Mouse (Mus musculus): ENCODE measurements around the gene Hic1.

The Hic1 gene

GRCm38 (mm10) chr11:75192336-75193214 lies 23.3 kb upstream of the Hic1 start:
- WGBS, result 22% methylated on average over 13 of the region's 13 CpGs

DNA sequence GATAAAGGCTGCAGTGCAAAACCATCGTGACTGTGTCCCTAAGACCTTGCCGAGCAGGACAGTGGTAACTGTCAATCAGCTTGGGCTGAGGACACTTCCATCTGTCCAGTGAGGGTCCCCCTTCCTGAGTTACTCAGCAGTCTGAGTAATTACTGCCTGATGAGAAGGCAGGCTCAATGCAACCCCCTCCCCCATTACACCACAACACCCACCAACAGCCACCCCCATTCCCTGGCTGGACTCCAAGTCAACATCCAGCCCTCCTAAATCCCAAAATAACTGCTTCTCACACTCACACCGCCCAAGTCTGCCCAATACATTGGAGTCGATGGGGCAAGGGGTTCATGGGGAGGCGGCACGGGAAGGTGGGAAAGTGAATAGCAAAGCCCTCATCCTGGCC lies 22.5 kb upstream of the Hic1 start:
- 46% methylated on average over 6 of the region's 6 CpGs for WGBS

DNA sequence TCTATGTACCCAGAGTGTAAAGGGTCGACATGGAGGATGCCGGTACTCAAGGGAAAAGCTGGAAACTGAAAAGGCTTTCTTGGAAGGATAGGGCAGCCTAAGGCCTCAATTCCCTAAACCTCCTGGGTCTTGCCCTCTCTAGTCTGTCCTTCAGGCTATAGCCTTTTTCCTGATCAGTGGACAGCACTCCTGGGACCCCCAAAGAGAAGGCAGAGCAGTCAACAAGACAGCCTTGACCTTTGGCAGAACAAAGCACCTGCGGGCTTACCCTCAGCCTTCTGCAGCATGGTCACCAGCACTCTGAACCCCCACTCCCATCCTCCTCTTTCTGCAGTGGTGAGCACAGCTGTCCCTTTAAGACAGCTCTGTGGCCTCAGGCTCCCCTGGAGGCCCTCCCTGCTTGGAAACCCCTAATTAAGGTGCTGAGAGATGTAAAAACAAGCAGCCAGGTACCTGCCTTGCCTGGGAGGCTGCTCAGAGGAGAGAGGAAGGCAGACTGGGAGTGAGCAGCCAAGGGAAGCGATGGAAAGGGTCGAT lies 21.7 kb upstream of the Hic1 start, which contains the start of gene Dph1:
Dph1 (minus strand) TSS at position 337 of the 537 bp plus-strand sequence.
- 63% methylated on average over 5 of the region's 5 CpGs for WGBS

- WGBS, result 1% methylated on average over 24 of the region's 24 CpGs
These were observed 21.0 kb upstream of the Hic1 start for GRCm38 (mm10) chr11:75190371-75190724.

DNA sequence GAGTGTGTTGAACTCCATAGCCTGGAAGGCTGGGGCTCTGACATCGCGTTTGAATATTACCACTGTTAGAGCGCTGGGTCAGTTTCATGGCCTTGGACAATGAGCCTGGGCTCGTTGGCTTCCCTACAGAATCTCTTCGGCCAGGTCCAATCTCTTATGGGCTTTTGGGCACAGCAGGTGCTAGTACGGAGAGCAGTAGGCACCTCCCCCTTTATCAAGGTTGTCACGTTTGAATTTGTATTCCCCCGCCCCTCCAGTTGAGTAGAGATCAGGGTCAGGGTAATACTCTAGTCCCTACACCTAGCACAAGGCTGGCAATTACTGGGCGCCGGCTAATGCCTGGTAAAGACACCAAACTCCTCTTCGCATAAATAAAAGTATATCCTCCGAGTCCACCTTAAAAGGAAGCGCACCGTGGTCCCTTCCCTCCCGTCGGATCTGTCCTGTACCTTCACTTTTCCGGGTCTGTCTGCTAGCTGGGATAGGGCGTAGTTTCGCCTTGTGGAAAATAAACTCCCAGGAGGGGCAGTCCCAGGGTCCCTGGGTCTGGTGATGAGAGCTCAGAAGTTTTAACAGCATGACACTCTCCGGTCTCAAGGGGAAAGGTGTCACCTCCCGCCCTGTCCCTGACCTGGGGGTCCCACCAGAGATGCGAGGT lies 20.5 kb upstream of the Hic1 start:
- under 1% methylated on average over 22 of the region's 22 CpGs for WGBS

DNA sequence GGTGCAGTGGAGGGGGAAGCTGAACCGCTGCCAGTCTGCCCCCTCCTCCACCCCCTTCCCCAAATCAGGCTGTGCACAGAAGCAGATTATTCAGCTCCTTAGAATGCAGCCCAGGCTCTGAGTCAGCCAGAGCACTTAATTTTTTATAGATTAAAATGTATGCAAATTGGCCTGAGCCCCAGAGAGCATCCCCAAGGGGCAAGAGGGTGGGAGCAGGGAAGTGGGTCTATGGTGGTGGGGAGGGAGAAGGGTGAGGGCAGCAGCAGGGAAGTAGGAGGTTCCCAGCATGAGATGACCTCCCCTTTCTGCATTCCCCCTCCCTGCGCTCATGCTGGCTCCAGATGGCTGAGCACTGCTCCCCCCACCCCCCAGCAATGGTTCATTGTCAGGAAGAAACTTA lies 15.7 kb upstream of the Hic1 start:
- WGBS, result 49% methylated on average over 2 of the region's 2 CpGs

GRCm38 (mm10) chr11:75184573-75184972 lies 15.3 kb upstream of the Hic1 start:
- 54% methylated on average over 5 of the region's 5 CpGs for WGBS

DNA sequence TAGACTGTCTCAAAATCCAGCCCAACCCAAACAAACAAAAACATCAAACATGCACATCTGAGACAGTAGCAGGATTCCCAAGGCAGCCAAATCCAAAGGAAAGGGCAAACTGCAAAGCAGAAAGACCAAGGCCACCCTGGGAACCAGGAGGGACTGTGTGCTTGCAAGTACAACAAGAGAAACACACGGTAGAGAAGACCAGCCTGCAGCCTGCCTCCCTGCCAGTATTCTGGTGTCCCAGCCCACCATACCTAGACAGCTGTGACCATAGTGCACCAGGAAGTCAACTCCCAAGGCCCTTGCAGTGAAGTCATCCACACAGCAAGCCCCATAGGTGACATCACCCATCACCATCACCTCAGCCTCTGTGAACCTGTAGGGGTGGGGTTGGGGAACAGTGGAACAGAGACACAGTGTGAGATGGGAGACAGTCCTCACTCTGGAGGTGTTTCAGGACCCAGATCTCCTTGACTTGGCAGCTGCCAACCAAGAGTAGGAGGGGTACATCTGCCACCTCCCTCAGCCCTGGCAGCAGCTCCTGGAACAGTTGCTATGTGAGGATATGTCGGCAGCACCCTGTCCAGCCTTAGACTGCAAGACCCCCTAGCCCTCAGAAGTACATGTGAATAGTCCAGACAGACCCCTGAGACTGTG lies 14.7 kb upstream of the Hic1 start:
- 41% methylated on average over 2 of the region's 2 CpGs for WGBS

GRCm38 (mm10) chr11:75178672-75179208 lies 9.4 kb upstream of the Hic1 start, which contains the start of gene Ovca2:
Gene Ovca2 (minus strand): TSS chr11:75178835.
- under 1% methylated on average over 33 of the region's 33 CpGs for WGBS

DNA sequence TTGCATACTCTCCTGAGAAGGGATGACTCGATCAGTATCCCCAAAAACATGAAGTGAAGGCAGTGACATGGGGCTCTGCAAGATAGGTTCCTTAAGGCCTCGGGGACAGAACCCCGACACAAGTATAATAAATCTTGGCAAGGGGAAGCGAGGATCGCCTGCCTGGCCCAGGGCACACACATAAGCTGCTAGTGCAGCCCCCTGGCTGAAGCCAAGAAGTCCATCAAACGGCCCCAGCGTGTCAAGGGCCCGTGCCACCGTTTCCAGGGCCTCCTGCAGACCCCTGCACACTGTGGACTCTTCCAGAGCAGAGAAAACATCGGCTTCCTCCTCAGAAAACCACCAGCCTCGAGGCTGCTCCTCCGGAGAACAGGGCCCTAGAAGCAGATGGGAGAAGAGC lies 8.7 kb upstream of the Hic1 start:
- WGBS, result 40% methylated on average over 12 of the region's 12 CpGs

DNA sequence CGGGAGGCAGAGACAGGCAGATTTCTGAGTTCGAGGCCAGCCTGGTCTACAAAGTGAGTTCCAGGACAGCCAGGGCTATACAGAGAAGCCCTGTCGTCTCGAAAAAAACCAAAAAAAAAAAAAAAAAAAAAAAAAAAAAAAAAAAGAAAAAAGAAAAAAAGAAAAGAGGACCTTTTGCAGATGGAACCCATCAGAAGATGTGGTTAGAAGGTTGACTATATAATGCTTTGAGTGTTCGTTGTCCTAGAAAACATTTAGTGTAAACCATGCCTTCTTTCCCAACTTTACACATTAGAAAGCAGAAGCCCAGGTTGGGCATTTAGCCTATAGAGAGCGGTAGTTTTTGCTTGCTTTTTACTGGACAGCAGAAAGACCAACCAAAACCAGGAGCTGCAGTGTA lies 5.3 kb upstream of the Hic1 start:
- 39% methylated on average over 6 of the region's 6 CpGs for WGBS

DNA sequence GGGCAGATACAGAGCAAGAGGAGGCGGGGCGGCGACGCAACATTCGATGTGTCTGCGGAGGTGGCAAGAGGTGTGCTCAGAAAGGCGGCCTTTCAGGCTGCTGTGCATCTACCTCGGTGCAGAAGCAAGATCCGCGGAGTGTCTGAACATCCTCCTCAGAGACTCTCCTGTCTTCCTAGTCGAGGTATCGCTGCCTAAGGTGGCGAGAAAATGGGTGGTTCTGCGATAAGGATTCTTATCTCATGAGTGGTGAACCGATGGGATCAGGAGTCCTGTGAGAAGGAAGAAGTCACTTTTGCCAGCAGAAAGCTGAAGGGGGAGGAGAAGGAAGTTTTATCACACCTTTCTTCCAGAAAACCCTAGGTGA lies 4.5 kb upstream of the Hic1 start:
- under 1% methylated on average over 15 of the region's 15 CpGs for WGBS

DNA sequence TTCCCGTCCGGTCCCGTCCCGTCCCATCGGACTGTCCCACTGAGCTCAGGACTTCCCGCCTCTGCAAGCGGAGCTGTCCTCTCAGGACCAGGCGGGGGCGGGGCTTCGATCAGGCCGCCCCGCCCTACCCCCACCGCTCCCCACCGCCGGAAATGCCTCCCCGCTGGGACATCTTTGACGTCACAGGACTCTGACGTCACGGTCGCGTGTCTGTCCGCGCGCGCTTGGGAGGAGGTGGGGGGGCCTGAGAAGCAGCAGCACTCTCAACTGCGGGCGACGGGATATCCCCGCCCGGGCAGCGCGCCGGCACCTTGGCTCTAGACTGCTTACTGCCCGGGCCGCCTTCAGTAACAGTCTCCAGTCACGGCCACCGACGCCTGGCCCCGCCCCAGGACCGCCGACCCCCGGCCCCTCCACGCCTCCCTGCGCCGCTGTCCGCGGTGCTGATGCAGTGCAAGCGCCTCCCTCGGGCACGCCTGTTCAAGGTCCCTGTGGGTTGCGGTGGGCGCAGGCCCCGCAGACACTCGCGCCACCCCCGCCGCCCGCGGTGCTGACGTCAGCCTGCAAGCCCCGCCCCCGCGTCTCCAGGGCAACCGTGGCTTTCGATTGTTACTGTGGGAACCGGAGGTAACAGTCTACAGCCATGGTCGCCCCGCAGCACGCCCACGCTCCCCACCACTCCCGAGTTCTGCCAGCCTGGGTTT lies 3.9 kb upstream of the Hic1 start:
- WGBS, result under 1% methylated on average over 71 of the region's 71 CpGs

DNA sequence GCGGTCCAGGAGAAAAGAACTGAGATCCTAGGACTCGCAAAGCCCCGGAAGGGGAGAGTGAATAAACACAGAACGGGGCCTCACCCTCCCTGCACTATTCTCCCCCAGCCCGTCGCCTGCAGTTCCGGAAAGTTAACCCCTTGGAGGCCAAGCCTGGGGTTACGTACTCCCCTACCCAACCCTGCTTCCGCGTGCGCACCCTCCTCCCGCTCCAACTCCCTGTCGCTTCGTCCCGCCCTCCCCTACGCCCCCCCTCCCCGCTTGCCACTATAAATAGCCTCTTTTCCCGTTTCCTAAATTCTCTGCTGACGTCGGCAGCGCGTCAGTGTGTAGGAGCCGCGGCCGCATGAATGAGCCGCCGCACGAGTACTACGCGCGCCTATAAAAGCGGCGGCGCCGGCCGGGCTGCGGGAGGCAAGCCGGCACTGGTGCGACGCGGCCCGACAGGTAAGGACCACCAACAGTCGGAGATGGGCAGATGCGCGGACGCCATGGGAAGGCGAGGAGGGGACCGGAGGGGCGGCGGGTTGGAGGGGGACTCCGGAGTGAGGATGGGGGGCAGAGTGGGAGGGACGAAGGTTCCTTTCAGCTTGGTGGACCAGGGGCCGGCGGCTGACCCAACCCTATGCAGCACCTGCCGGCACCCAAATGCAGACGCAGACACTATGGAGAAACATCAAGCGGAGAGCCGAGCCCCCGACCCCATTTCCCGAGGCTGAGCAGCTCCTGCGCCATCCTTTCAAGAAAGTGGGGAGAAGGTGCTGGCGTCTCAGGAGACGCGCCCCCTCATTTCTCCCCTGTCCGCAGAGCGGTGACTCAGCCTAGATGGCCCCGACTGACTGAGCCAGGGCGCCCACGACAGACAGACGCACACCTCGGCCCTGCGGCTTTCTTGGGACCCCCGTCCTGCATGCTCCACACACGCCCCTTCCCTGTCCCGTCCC lies 3.1 kb upstream of the Hic1 start:
- under 1% methylated on average over 75 of the region's 75 CpGs for WGBS

DNA sequence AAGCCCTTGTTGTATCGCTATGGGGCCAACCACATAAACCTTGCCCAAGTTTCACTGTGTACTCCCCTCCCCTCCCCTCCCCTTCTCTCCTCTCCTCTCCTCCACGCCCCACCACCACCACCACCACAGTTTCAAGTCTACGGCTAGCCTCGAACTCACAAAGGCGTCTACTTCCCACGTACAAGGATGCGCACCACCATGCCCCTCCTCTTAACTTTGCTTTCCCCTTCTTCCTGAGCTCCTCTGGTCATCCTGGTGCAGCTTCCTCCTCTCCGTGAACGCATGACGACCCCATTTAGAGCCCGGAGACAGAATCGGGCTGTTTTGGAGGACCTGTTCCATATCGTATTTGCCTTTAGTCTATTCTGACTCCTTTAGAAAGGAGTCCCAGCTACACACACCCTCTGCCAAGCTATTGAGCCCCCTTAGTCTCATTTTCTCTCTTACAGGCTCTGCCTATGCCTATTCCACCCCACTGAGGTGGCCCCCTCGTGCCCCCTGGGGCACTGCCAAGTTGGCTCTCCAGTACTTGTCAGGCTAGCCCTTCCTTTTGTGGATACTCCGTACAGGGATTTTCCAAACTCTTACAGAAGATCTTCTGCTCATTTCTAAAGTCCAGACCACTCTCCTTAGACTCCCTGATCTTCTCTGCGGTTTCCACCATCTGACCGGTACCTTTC lies 2.0 kb upstream of the Hic1 start:
- WGBS, result 13% methylated on average over 17 of the region's 17 CpGs

DNA sequence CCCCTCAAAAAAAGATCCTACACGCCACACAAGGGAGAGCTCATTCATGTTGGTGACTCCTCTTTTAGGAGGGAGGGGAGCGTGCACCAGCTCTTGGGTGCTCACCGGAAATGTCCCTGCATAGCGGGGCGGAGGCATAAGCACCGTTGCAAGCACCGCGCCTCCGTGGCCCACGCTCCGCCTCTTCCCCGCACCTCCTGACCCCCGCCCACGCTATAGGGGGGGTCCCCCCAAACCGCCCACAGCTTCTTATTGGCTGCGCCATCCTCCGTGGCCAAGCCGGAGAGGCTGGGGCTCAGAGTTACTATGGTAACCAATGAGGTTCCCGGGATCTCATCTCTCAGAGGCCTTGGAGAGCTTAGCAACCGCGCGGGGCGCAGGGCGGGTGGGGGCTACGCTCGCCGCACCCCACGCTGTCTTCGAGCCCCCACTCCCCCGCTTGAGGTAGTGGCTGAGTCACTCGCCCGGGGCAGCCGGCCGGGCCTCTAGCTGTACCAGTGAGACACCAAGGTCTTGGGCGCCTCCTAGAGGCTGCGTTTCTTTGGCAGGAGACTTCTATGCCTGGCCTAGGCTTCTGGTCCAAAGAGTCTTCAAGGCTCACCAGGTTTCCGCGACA lies 925 bp upstream of the Hic1 start:
- under 1% methylated on average over 38 of the region's 38 CpGs for WGBS

DNA sequence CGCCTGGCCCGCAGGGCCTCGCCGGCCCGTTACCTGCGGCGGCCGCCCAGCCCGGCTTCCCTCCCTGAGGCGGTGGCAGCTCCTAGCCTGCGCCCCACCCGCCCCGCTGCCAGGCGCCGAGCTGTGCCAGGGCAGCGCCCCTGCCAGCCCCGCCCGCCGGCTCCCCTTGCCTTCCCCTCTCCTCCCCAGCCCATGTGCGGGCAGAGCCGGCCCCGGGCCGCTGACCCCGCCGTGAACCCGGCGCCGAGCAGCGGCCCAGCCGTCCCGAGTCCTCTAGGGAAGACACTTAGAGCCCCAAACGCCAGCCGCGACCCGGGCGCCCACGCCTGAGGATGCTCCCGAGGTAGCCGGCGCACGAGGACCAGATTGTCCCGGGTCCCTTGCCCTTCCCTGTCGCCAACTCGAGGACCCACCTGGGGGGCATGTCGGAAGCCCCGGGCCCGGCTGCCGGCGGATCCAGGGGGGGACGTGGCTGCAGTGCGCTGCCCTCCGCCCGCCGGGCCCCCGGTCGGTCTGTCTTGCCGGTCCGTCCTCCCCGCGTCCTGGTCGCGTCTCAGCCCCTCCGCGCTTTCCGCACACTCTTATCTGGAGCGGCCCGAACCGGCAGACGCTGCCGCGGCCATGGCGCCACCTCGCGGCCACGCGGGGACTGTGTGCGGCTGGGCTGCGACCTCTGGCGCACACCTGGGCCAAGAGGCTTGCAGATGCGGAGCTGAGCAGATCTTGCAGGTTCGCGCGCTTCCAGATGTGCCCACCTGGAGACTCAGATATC lies 543 bp downstream of the Hic1 start:
- 1% methylated on average over 81 of the region's 83 CpGs for WGBS

Measured in cerebral cortex, adult 2 months (tissue).